Mouse (Mus musculus): ENCODE results near the gene Cym. TPM values are rescaled to one million over a fixed set of nuclear protein-coding genes. Genes with fewer than 3 reads are reported as not detected.

Gene Cym
- polyA plus RNA-seq, 1 experiment from 2014 or later = 47.6 TPM

DNA sequence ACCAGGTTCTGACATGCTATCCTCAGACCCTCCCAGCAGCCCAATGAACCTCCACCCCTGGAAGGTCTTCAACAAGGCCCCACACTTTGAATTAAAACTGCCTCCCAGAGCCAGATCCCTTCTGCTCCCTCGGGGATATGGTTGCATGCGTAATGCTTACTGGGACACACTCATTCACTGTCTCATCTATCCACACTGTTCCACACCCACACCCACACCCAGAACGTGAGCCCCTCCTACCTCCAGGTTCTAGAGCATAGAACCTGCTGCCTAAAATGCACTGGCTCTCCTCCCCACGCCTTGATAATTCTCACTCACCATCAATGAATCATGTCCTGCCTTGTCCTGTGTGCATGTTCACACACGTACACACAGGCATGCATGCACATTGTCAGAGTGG is 6.9 kb downstream of the Cym start:
- H3K27me3 ChIP-seq (ENCODE audit: control insufficient read depth, insufficient read depth, low read depth, low read length) = no peaks in the 10 kb centered on the region
- no peak overlapping the region for H3K4me3 ChIP-seq (ENCODE audit: low read length)
- no peak for ATAC-seq (ENCODE audit: low read depth)
- no peaks in the 10 kb centered on the region for H3K9me3 ChIP-seq (ENCODE audit: control insufficient read depth, low read length)
- no peak overlapping the region for H3K9ac ChIP-seq (ENCODE audit: low read length)
- no peaks in the 10 kb centered on the region for H3K36me3 ChIP-seq (ENCODE audit: control insufficient read depth, insufficient read depth, low read length)
- H3K4me1 ChIP-seq (replicated peaks; ENCODE audit: control insufficient read depth, insufficient read depth, low read length) = no peaks in the 10 kb centered on the region
- H3K27ac ChIP-seq (ENCODE audit: low read length) = no peak overlapping the region
- 73% methylated on average over 5 of the region's 5 CpGs for whole genome bisulfite sequencing
- no peak overlapping the region for H3K4me2 ChIP-seq (ENCODE audit: low read depth, low read length)

DNA sequence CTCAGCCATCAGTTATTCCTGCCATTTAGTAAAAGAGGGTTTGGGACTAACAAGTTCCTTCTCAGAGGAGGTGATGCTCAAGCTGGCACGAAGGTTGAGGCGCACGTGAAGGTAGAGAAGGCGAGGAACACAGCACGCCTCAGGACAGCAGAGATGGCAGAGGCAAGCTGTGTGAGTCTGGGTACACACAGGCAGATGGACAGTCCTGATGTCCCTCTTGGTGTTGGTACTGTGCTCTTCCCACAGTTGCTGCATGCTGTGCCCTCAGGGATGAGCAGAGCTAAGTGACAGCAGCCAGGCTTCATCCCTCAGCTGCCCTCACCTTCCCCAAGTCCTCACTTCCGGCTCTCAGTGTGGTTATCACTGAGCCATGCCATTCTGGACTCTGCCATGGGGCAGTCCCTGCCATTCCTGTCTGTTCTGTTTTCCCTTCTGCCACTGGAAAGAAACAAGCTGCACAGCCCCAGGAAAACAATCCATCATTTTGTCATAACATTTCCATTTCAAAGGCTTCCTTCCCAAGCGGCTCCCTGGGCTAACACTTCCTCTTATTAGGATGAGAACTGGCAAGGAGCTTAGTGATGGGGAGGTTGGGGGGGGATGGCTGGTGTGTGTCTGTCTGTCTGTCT is 13.8 kb downstream of the Cym start:
- WGBS = 58% methylated on average over 7 of the region's 7 CpGs
- no peaks in the 10 kb centered on the region for H3K36me3 ChIP-seq (ENCODE audit: control insufficient read depth, insufficient read depth, low read length)
- no peaks in the 10 kb centered on the region; the same call in 1 of the 2 replicates for H3K4me1 ChIP-seq (replicated peaks; ENCODE audit: control insufficient read depth, insufficient read depth, low read length)
- no peaks in the 10 kb centered on the region for H3K27me3 ChIP-seq (ENCODE audit: control insufficient read depth, insufficient read depth, low read depth, low read length)
- H3K9ac ChIP-seq (ENCODE audit: low read length) = no peak overlapping the region
- H3K4me2 ChIP-seq (ENCODE audit: low read depth, low read length) = no peak overlapping the region
- no peaks in the 10 kb centered on the region for H3K9me3 ChIP-seq (ENCODE audit: control insufficient read depth, low read length)
- H3K4me3 ChIP-seq (ENCODE audit: low read length) = no peak overlapping the region
- ATAC-seq (ENCODE audit: low read depth) = peak; percentile 34; the same call in 1 of the 2 replicates
- no peak overlapping the region for H3K27ac ChIP-seq (ENCODE audit: low read length)

GRCm38 (mm10) chr3:107206490-107207150 is 14.9 kb downstream of the Cym start:
- H3K27me3 ChIP-seq (ENCODE audit: control insufficient read depth, insufficient read depth, low read depth, low read length) = no peaks in the 10 kb centered on the region
- no peak overlapping the region for H3K4me3 ChIP-seq (ENCODE audit: low read length)
- H3K4me2 ChIP-seq (ENCODE audit: low read depth, low read length) = no peak overlapping the region
- no peak overlapping the region for H3K27ac ChIP-seq (ENCODE audit: low read length)
- no peaks in the 10 kb centered on the region for H3K9me3 ChIP-seq (ENCODE audit: control insufficient read depth, low read length)
- ATAC-seq (ENCODE audit: low read depth) = peak; percentile 54; the same call in 1 of the 2 replicates
- H3K36me3 ChIP-seq (ENCODE audit: control insufficient read depth, insufficient read depth, low read length) = no peaks in the 10 kb centered on the region
- no peaks in the 10 kb centered on the region; the same call in 1 of the 2 replicates for H3K4me1 ChIP-seq (replicated peaks; ENCODE audit: control insufficient read depth, insufficient read depth, low read length)
- WGBS = 31% methylated on average over 4 of the region's 4 CpGs
- H3K9ac ChIP-seq (ENCODE audit: low read length) = no peak overlapping the region

DNA sequence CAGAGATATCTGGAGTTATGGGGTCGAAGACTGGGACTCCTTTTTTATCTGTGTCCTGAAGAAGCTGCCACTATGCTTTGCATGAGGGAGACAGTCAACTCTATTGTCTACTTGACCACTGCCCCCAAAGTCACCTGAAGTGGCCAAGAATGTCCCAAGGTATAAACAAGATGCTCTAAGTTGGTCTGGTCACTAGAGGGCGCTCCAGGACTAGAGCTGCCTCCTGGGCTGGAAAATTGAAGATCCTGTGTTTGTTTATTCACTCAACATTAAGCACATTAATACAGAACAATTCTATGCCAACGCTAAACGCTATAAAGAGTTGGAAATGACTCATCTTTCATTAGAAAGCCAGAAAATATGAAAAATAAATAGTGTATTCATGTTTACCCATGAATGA is 15.5 kb downstream of the Cym start:
- no peaks in the 10 kb centered on the region for H3K27me3 ChIP-seq (ENCODE audit: control insufficient read depth, insufficient read depth, low read depth, low read length)
- H3K4me2 ChIP-seq (ENCODE audit: low read depth, low read length) = no peak overlapping the region
- H3K36me3 ChIP-seq (ENCODE audit: control insufficient read depth, insufficient read depth, low read length) = no peaks in the 10 kb centered on the region
- H3K4me3 ChIP-seq (ENCODE audit: low read length) = no peak overlapping the region
- H3K9ac ChIP-seq (ENCODE audit: low read length) = no peak overlapping the region
- WGBS = 8% methylated on average over 4 of the region's 4 CpGs
- H3K9me3 ChIP-seq (ENCODE audit: control insufficient read depth, low read length) = no peaks in the 10 kb centered on the region
- no peak overlapping the region for H3K27ac ChIP-seq (ENCODE audit: low read length)
- H3K4me1 ChIP-seq (replicated peaks; ENCODE audit: control insufficient read depth, insufficient read depth, low read length) = no peaks in the 10 kb centered on the region; the same call in 1 of the 2 replicates
- no peak for ATAC-seq (ENCODE audit: low read depth)

DNA sequence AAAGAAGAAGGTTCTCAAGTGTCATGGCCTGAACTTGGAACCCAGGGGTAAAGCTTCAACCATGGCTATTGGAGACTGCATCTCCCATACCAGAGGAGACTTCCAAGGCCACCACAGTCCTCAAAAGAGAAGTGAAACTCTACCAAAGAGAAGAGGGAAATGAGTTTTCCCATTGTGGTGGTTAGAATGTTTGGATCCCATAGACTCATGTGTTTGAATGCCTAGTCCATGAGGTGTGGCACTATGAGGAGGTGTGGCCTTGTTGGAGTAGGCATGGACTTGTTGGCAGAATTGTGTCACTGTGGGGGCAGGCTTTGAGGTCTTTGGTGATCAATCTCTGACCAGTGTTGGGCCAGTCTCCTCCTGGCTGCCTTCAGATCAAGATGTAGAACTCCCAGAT is 16.4 kb downstream of the Cym start:
- Histone ChIP-seq H3K27me3 (ENCODE audit: control insufficient read depth, insufficient read depth, low read depth, low read length) (no peaks in the 10 kb centered on the region), H3K36me3 (ENCODE audit: control insufficient read depth, insufficient read depth, low read length) (no peaks in the 10 kb centered on the region), H3K4me1 (replicated peaks; ENCODE audit: control insufficient read depth, insufficient read depth, low read length) (no peaks in the 10 kb centered on the region; the same call in 1 of the 2 replicates), H3K9me3 (ENCODE audit: control insufficient read depth, low read length) (no peaks in the 10 kb centered on the region), H3K4me3 (ENCODE audit: low read length) (no peak overlapping the region), H3K27ac (ENCODE audit: low read length) (no peak overlapping the region), H3K9ac (ENCODE audit: low read length) (no peak overlapping the region), H3K4me2 (ENCODE audit: low read depth, low read length) (no peak overlapping the region)
- ATAC-seq (ENCODE audit: low read depth) = no peak

DNA sequence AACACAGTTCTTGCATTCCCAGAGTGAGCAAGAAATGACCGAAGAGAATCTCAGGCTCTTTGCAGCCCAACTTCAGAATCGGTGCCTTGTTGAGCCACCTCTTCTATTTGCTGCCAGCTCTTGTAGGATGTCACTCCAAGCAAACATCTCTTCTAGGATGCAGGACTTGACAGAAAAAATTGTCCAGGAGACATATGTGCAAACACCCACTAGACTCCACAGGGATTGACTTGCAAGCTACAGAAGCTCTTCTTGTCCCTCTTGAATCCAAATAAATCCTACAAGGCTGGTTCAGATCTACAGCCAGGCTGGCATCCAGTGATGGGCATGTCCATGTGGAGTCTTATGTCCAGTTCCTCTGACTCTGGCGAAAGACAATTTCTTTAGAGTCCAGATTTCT is 17.1 kb downstream of the Cym start:
- H3K4me2 ChIP-seq (ENCODE audit: low read depth, low read length) = no peak overlapping the region
- H3K27ac ChIP-seq (ENCODE audit: low read length) = no peak overlapping the region
- ATAC-seq (ENCODE audit: low read depth) = no peak
- no peaks in the 10 kb centered on the region for H3K27me3 ChIP-seq (ENCODE audit: control insufficient read depth, insufficient read depth, low read depth, low read length)
- H3K9ac ChIP-seq (ENCODE audit: low read length) = no peak overlapping the region
- WGBS = 82% methylated on average over 3 of the region's 3 CpGs
- no peaks in the 10 kb centered on the region for H3K36me3 ChIP-seq (ENCODE audit: control insufficient read depth, insufficient read depth, low read length)
- H3K9me3 ChIP-seq (ENCODE audit: control insufficient read depth, low read length) = no peaks in the 10 kb centered on the region
- H3K4me3 ChIP-seq (ENCODE audit: low read length) = no peak overlapping the region
- no peaks in the 10 kb centered on the region; the same call in 1 of the 2 replicates for H3K4me1 ChIP-seq (replicated peaks; ENCODE audit: control insufficient read depth, insufficient read depth, low read length)

DNA sequence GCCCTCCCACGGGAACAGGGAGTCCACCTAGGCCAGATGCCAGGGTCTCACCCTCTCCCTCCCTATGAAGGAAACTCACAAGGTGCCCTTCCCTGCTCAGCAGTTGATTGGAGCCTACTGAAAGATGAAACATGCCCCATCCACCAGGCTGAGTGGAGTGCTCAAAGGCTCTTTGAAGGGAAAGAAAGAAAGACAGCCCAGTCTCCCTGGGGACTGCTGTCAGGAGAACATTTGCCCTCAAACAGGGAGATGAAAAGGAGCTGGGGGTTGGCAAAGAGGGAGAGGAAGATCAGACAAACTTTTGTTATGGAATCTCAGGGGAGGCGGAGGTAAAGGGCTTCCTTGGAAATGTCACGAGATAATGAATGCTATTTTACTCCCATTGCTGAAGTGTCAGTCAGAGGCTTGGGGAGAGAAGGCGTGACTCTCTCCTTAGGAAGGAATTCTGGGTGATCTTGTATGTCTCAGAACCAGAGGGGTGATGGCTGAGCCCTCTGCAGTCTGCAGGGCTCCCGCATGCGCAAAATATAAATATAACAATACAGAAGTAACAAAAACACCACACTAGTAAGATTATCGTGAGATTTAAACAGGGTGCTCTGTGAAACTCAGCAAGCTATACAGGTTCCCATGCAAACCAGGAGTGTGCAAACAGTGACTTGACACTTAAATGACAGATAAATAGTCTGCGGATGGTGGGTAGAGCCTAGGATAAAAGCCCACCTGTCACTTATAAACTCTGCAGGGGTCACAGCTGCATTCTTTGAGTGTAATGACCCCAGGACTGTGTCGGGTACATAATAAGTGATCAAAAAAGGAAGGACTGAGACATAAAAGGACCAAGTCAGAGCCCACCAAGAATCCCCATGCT is 20.0 kb downstream of the Cym start:
- Histone ChIP-seq H3K27ac (ENCODE audit: low read length) (no peak overlapping the region), H3K9ac (ENCODE audit: low read length) (no peak overlapping the region), H3K27me3 (ENCODE audit: control insufficient read depth, insufficient read depth, low read depth, low read length) (no peaks in the 10 kb centered on the region), H3K4me3 (ENCODE audit: low read length) (no peak overlapping the region), H3K4me1 (replicated peaks; ENCODE audit: control insufficient read depth, insufficient read depth, low read length) (no peaks in the 10 kb centered on the region), H3K9me3 (ENCODE audit: control insufficient read depth, low read length) (no peaks in the 10 kb centered on the region), H3K36me3 (ENCODE audit: control insufficient read depth, insufficient read depth, low read length) (no peaks in the 10 kb centered on the region), H3K4me2 (ENCODE audit: low read depth, low read length) (no peak overlapping the region)
- ATAC-seq (ENCODE audit: low read depth) = no peak
- WGBS = 28% methylated on average over 9 of the region's 9 CpGs

- 0 out of 2 replicates have a peak, but pooled peaks have one; percentile 28 for ATAC-seq (ENCODE audit: low read depth)
- Histone ChIP-seq H3K9me3 (ENCODE audit: control insufficient read depth, low read length) (no peaks in the 10 kb centered on the region), H3K36me3 (ENCODE audit: control insufficient read depth, insufficient read depth, low read length) (no peaks in the 10 kb centered on the region), H3K27me3 (ENCODE audit: control insufficient read depth, insufficient read depth, low read depth, low read length) (no peaks in the 10 kb centered on the region), H3K27ac (ENCODE audit: low read length) (no peak overlapping the region), H3K4me2 (ENCODE audit: low read depth, low read length) (no peak overlapping the region), H3K4me1 (replicated peaks; ENCODE audit: control insufficient read depth, insufficient read depth, low read length) (no peaks in the 10 kb centered on the region), H3K9ac (ENCODE audit: low read length) (no peak overlapping the region), H3K4me3 (ENCODE audit: low read length) (no peak overlapping the region)
- 23% methylated on average over 6 of the region's 6 CpGs for WGBS
These were observed 33.2 kb downstream of the Cym start for GRCm38 (mm10) chr3:107188226-107188899.

- ATAC-seq (ENCODE audit: low read depth) = no peak
- Histone ChIP-seq H3K4me2 (ENCODE audit: low read depth, low read length) (no peak overlapping the region), H3K9me3 (ENCODE audit: control insufficient read depth, low read length) (no peaks in the 10 kb centered on the region), H3K9ac (ENCODE audit: low read length) (no peak overlapping the region), H3K4me1 (replicated peaks; ENCODE audit: control insufficient read depth, insufficient read depth, low read length) (no peaks in the 10 kb centered on the region), H3K4me3 (ENCODE audit: low read length) (no peak overlapping the region), H3K36me3 (ENCODE audit: control insufficient read depth, insufficient read depth, low read length) (no peaks in the 10 kb centered on the region), H3K27ac (ENCODE audit: low read length) (no peak overlapping the region), H3K27me3 (ENCODE audit: control insufficient read depth, insufficient read depth, low read depth, low read length) (no peaks in the 10 kb centered on the region)
- 72% methylated on average over 4 of the region's 4 CpGs for WGBS
These were observed 34.5 kb downstream of the Cym start for GRCm38 (mm10) chr3:107187022-107187421.

Measured in lung, embryonic 16.5 days (tissue).